Comparison of ENCODE assay signal across 24 mouse cellular contexts in genomic region chr4:105973769-105974397, GRCm38 (mm10).
A peak's percentile ranks its signal among the peaks of the same experiment; 100 is the strongest.
DNase-seq lines count a peak whose midpoint lies in the region; ATAC-seq and TF ChIP-seq lines count a peak whose summit lies in the region.
"Had no signal": no experiment of that assay in that cellular context is flagged by ENCODE, and none has a peak within 500 bp of the region (broad histone marks: within the 10 kb centered on the region; RNA-seq: fewer than 3 reads in every experiment).

No protein-coding gene starts in this region.

- H3K4me3 ChIP-seq in lung, postnatal 0 days (ENCODE audit: low read depth, low read length): no peak overlapping the region
- H3K4me3 ChIP-seq: embryonic facial prominence, embryonic 15.5 days; erythroblast, embryonic 14.5 days; forebrain, embryonic 15.5 days; heart, embryonic 13.5 days; hindbrain, embryonic 12.5 days had no signal

- DNase-seq in lung, postnatal 0 days (ENCODE audit: low spot score): peak; percentile 30
- no peak for DNase-seq in lung, adult 18-20 months
- DNase-seq in adipocyte (ENCODE audit: low spot score): peak; percentile 22
- peak; percentile 36 for DNase-seq in fat pad, adult 2 months (ENCODE audit: extremely low read depth, low read depth, low spot score)
- no peak for DNase-seq in cerebellum, postnatal 10 days
- DNase-seq in gastrocnemius, postnatal 25 days: no peak
- DNase-seq: adrenal gland, postnatal 14 days; B cell, adult 2 months; cerebellum, adult 18-20 months; cerebellum, adult 9-11 months; embryo, embryonic 11 days; gastrocnemius, postnatal 10 days; heart, adult 11 months; heart, postnatal 4 days had no signal

- peak; percentile 86 for TF ChIP-seq EP300 in lung, postnatal 0 days (IDR thresholded peaks at IDR 0.05)

- H3K9ac ChIP-seq in lung, postnatal 0 days (replicated peaks; ENCODE audit: low read depth): no peak overlapping the region
- H3K9ac ChIP-seq: embryonic facial prominence, embryonic 15.5 days; forebrain, embryonic 15.5 days; heart, embryonic 13.5 days; hindbrain, embryonic 12.5 days had no signal

- no peaks in the 10 kb centered on the region for H3K36me3 ChIP-seq in lung, postnatal 0 days (ENCODE audit: insufficient read depth, low read length)
- H3K36me3 ChIP-seq: embryonic facial prominence, embryonic 15.5 days; forebrain, embryonic 15.5 days; G1E; heart, embryonic 13.5 days; hindbrain, embryonic 12.5 days had no signal

- H3K4me2 ChIP-seq in lung, postnatal 0 days (replicated peaks; ENCODE audit: low read depth, low read length): no peak overlapping the region
- H3K4me2 ChIP-seq: embryonic facial prominence, embryonic 15.5 days; forebrain, embryonic 15.5 days; heart, embryonic 13.5 days; hindbrain, embryonic 12.5 days had no signal

- no peak for TF ChIP-seq CTCF in lung, postnatal 0 days (IDR thresholded peaks at IDR 0.05)

- H3K4me1 ChIP-seq in lung, postnatal 0 days (ENCODE audit: insufficient read depth, low read depth, low read length): no peaks in the 10 kb centered on the region
- H3K4me1 ChIP-seq: forebrain, embryonic 15.5 days; heart, embryonic 13.5 days had no signal

- ATAC-seq in lung, postnatal 0 days: no peak
- ATAC-seq in megakaryocyte progenitor cell, adult 5-6 weeks (replicated peaks; ENCODE audit: poor library complexity): peak; percentile 65
- ATAC-seq: CD4-positive, CD25-positive, alpha-beta regulatory T cell, adult 4 months; forebrain, embryonic 15.5 days; hindbrain, embryonic 16.5 days; inflammation-experienced regulatory T-cells, adult 6 months had no signal

- no peaks in the 10 kb centered on the region for H3K9me3 ChIP-seq in lung, postnatal 0 days (ENCODE audit: low read length)
- H3K9me3 ChIP-seq: embryonic facial prominence, embryonic 15.5 days; forebrain, embryonic 15.5 days; heart, embryonic 13.5 days; hindbrain, embryonic 12.5 days had no signal

- H3K27me3 ChIP-seq in lung, postnatal 0 days (replicated peaks; ENCODE audit: insufficient read depth, low read length): no peaks in the 10 kb centered on the region
- H3K27me3 ChIP-seq: embryonic facial prominence, embryonic 15.5 days; forebrain, embryonic 15.5 days; heart, embryonic 13.5 days; hindbrain, embryonic 12.5 days had no signal

- WGBS in lung, postnatal 0 days: 33% methylated on average over 6 of the region's 6 CpGs

- H3K27ac ChIP-seq in lung, postnatal 0 days (ENCODE audit: low read length): no peak overlapping the region
- H3K27ac ChIP-seq: embryonic facial prominence, embryonic 15.5 days; forebrain, embryonic 15.5 days; heart, embryonic 13.5 days; hindbrain, embryonic 12.5 days had no signal

Comparison
In these comparisons a context has a peak if more than half of its experiments do, and no peak if none do; other contexts are left out.
1. DNase-seq: peak in lung, postnatal 0 days (single experiment), adipocyte (single experiment) and fat pad, adult 2 months (single experiment); none in lung, adult 18-20 months (0 of 2), cerebellum, postnatal 10 days (0 of 2) and gastrocnemius, postnatal 25 days (single experiment).